Mouse (Mus musculus): ENCODE results near the gene Myom3. TPM values are rescaled to one million over a fixed set of nuclear protein-coding genes. Genes with fewer than 3 reads are reported as not detected.

Myom3 gene
- polyA plus RNA-seq, 1 experiment from 2014 or later = 0.59 TPM

DNA sequence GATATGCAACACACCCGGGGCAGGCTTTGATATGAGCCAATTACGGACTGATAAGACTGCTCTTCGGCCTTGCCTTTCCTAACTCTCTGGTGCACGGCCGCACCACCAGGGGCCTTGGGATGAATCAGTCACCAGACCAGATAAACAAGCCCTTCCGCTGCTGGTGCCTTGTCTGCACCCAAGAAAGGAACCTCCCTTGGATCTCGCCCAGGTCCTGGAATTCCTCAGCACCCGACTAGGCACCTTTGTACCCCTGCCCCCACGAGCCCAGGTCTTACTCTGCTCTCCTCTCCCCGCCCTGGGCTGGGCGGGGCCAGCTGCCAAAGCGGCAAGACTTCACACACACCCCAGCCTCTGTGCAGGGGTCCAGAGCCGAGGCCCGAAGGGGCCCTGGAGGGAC, 31.7 kb upstream of the Myom3 start, which contains the start of gene Il22ra1:
Gene Il22ra1 (plus strand): TSS at position 356 of the 400 bp plus-strand sequence.
- WGBS = 16% methylated on average over 14 of the region's 14 CpGs
- H3K27ac ChIP-seq (replicated peaks) = peak within 1 kb of the TSS; percentile 49

DNA sequence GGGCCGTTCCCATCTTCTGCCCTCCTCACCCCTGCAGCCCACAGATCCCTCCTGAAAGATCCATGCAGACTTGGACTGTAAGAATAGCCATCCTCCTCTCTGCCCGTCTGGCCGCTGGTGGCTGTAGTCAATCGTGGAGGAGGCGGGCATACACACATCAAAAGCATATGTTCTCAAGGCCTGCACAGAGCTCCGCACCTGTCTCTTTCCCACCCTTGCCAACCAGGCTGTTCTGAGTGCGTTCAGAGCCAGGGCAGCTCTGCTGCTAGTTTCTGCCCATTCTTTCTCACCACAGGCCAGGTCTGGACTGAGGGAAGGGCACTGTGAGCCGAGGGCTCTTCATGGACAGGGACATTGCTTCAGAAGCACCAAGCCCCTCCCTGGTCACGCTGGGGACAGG, 29.3 kb upstream of the Myom3 start:
- H3K4me2 ChIP-seq (replicated peaks; ENCODE audit: low read depth) = no peak overlapping the region
- no peak overlapping the region for H3K27ac ChIP-seq (replicated peaks)
- no peaks in the 10 kb centered on the region for H3K27me3 ChIP-seq (ENCODE audit: control insufficient read depth, insufficient read depth, low read length)
- DNase-seq (ENCODE audit: low spot score) (no peak), ATAC-seq (ENCODE audit: low FRiP score, low TSS enrichment) (no peak)
- TF ChIP-seq CTCF (IDR thresholded peaks at IDR 0.05; ENCODE audit: low read depth) = no peak
- no peak for TF ChIP-seq EP300 (optimal IDR thresholded peaks at IDR 0.05)
- 83% methylated on average over 9 of the region's 9 CpGs for WGBS
- no peaks in the 10 kb centered on the region for H3K36me3 ChIP-seq (ENCODE audit: control insufficient read depth, insufficient read depth, low read length)
- H3K4me1 ChIP-seq (replicated peaks; ENCODE audit: control insufficient read depth, insufficient read depth) = peaks cover 6% of the 10 kb centered on the region; the same call in 1 of the 2 replicates
- no peak overlapping the region for H3K9ac ChIP-seq (ENCODE audit: low read length)
- H3K9me3 ChIP-seq (ENCODE audit: control insufficient read depth, low read length) = no peaks in the 10 kb centered on the region
- H3K4me3 ChIP-seq (ENCODE audit: low read depth, low read length) = no peak overlapping the region

More for the DNA sequence above, 31.7 kb upstream of the Myom3 start, which contains the start of gene Il22ra1:
- peak; percentile 78 for DNase-seq (ENCODE audit: low spot score)
- H3K4me1 ChIP-seq (replicated peaks; ENCODE audit: control insufficient read depth, insufficient read depth) = peaks cover 6% of the 10 kb centered on the region; the same call in 1 of the 2 replicates
- peak; percentile 23; the same call in 1 of the 2 replicates for TF ChIP-seq CTCF (IDR thresholded peaks at IDR 0.05; ENCODE audit: low read depth)
- TF ChIP-seq EP300 (optimal IDR thresholded peaks at IDR 0.05) = no peak
- peak; percentile 68 for ATAC-seq (ENCODE audit: low FRiP score, low TSS enrichment)
- peak within 1 kb of the TSS; percentile 23 for H3K4me3 ChIP-seq (ENCODE audit: low read depth, low read length)
- H3K4me2 ChIP-seq (replicated peaks; ENCODE audit: low read depth) = peak within 1 kb of the TSS; percentile 54
- H3K36me3 ChIP-seq (ENCODE audit: control insufficient read depth, insufficient read depth, low read length) = no peaks in the 10 kb centered on the region
- H3K27me3 ChIP-seq (ENCODE audit: control insufficient read depth, insufficient read depth, low read length) = no peaks in the 10 kb centered on the region
- H3K9me3 ChIP-seq (ENCODE audit: control insufficient read depth, low read length) = no peaks in the 10 kb centered on the region
- peak within 1 kb of the TSS; percentile 41; the same call in 1 of the 2 replicates for H3K9ac ChIP-seq (ENCODE audit: low read length)

DNA sequence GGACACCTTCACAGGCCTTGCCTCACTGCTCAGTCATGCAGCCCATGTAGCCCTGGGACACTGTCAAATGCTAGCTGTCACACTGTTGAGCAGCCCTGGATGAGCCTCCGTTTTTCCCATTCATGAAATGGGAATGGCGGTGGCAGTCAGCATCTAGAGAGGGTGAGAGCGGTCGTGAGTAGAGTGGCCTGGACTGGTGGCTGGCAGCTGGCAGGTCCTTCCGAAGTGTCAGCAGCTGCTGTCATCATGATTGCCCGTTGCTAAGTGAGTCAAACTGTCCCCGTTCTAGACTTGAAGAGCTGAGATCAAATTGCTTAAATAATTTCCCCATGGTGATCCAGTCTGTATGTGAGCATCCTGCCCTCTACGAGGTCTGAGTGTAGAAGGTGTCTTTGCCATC, 28.6 kb upstream of the Myom3 start:
- WGBS = 83% methylated on average over 8 of the region's 8 CpGs
- TF ChIP-seq EP300 (optimal IDR thresholded peaks at IDR 0.05) = no peak
- no peak for TF ChIP-seq CTCF (IDR thresholded peaks at IDR 0.05; ENCODE audit: low read depth)
- no peaks in the 10 kb centered on the region for H3K9me3 ChIP-seq (ENCODE audit: control insufficient read depth, low read length)
- peaks cover 6% of the 10 kb centered on the region; the same call in 1 of the 2 replicates for H3K4me1 ChIP-seq (replicated peaks; ENCODE audit: control insufficient read depth, insufficient read depth)
- no peak overlapping the region for H3K27ac ChIP-seq (replicated peaks)
- H3K4me2 ChIP-seq (replicated peaks; ENCODE audit: low read depth) = no peak overlapping the region
- no peak overlapping the region for H3K9ac ChIP-seq (ENCODE audit: low read length)
- H3K27me3 ChIP-seq (ENCODE audit: control insufficient read depth, insufficient read depth, low read length) = no peaks in the 10 kb centered on the region
- no peaks in the 10 kb centered on the region for H3K36me3 ChIP-seq (ENCODE audit: control insufficient read depth, insufficient read depth, low read length)
- H3K4me3 ChIP-seq (ENCODE audit: low read depth, low read length) = no peak overlapping the region
- ATAC-seq (ENCODE audit: low FRiP score, low TSS enrichment) (no peak), DNase-seq (ENCODE audit: low spot score) (no peak)

DNA sequence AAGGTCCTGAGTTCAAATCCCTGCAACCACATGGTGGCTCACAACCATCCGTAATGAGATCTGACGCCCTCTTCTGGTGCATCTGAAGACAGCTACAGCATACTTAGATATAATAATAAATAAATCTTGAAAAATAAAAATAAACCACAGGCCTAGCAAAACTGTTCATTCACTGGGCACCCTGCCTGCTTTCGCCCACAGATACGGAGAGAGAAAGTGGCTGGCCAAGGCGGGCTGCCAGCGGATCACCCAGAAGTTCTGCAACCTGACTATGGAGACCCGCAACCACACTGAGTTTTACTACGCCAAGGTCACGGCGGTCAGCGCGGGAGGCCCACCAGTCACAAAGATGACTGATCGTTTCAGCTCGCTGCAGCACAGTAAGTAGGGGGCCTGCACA, 25.6 kb upstream of the Myom3 start:
- TF ChIP-seq EP300 (optimal IDR thresholded peaks at IDR 0.05) = no peak
- no peak for TF ChIP-seq CTCF (IDR thresholded peaks at IDR 0.05; ENCODE audit: low read depth)
- Histone ChIP-seq H3K9ac (ENCODE audit: low read length) (no peak overlapping the region), H3K27me3 (ENCODE audit: control insufficient read depth, insufficient read depth, low read length) (no peaks in the 10 kb centered on the region), H3K4me3 (ENCODE audit: low read depth, low read length) (no peak overlapping the region), H3K4me2 (replicated peaks; ENCODE audit: low read depth) (no peak overlapping the region), H3K27ac (replicated peaks) (no peak overlapping the region), H3K4me1 (replicated peaks; ENCODE audit: control insufficient read depth, insufficient read depth) (no peaks in the 10 kb centered on the region), H3K36me3 (ENCODE audit: control insufficient read depth, insufficient read depth, low read length) (no peaks in the 10 kb centered on the region), H3K9me3 (ENCODE audit: control insufficient read depth, low read length) (no peaks in the 10 kb centered on the region)
- DNase-seq (ENCODE audit: low spot score) (no peak), ATAC-seq (ENCODE audit: low FRiP score, low TSS enrichment) (no peak)
- WGBS = 97% methylated on average over 14 of the region's 14 CpGs

DNA sequence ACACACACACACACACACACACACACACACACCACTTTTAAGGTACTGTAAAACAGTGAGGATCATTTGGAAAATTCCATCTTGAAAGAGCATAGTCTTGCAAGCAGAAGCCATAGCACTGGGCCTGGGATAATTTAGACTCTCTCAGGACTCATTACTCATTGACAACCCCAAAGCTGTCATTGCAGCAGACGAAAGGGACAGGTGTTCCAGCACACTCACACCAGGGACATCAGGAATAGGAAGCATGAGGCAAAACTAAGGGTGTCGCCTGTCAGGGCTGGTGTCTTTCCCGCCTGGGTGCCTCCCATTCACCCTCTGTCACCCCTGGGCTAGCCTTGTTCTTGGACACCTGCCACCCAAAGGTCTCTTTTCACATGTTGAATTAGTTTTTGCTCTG, 22.6 kb upstream of the Myom3 start:
- Histone ChIP-seq H3K9me3 (ENCODE audit: control insufficient read depth, low read length) (no peaks in the 10 kb centered on the region), H3K27me3 (ENCODE audit: control insufficient read depth, insufficient read depth, low read length) (no peaks in the 10 kb centered on the region), H3K4me1 (replicated peaks; ENCODE audit: control insufficient read depth, insufficient read depth) (no peaks in the 10 kb centered on the region), H3K4me2 (replicated peaks; ENCODE audit: low read depth) (no peak overlapping the region), H3K36me3 (ENCODE audit: control insufficient read depth, insufficient read depth, low read length) (no peaks in the 10 kb centered on the region), H3K4me3 (ENCODE audit: low read depth, low read length) (no peak overlapping the region), H3K9ac (ENCODE audit: low read length) (no peak overlapping the region), H3K27ac (replicated peaks) (no peak overlapping the region)
- no peak for ATAC-seq (ENCODE audit: low FRiP score, low TSS enrichment)
- no peak for TF ChIP-seq EP300 (optimal IDR thresholded peaks at IDR 0.05)
- TF ChIP-seq CTCF (IDR thresholded peaks at IDR 0.05; ENCODE audit: low read depth) = no peak
- no peak for DNase-seq (ENCODE audit: low spot score)
- WGBS = 69% methylated on average over 3 of the region's 3 CpGs

DNA sequence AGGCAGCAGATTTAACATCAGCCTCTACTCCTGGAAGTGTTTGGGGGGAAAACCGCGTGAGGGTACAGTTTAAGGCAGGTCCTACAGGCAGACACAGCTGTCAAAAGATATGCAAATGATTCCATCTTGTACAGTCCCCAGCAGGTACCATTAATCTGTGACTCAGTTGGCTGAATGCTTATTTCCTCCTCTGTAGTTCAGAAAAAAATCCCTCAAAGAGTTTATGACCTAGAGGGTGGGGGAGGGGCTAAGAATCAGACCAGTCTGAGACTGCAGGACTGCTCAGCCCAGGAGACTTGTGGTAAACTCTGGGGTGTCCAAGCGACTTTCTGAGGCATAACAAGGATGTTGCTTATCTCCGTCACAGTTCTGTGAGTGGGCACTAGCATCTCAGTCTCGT, 21.3 kb upstream of the Myom3 start:
- Histone ChIP-seq H3K4me3 (ENCODE audit: low read depth, low read length) (no peak overlapping the region), H3K4me2 (replicated peaks; ENCODE audit: low read depth) (no peak overlapping the region), H3K36me3 (ENCODE audit: control insufficient read depth, insufficient read depth, low read length) (no peaks in the 10 kb centered on the region), H3K27me3 (ENCODE audit: control insufficient read depth, insufficient read depth, low read length) (no peaks in the 10 kb centered on the region), H3K27ac (replicated peaks) (no peak overlapping the region), H3K9ac (ENCODE audit: low read length) (no peak overlapping the region), H3K9me3 (ENCODE audit: control insufficient read depth, low read length) (no peaks in the 10 kb centered on the region), H3K4me1 (replicated peaks; ENCODE audit: control insufficient read depth, insufficient read depth) (no peaks in the 10 kb centered on the region)
- no peak for TF ChIP-seq EP300 (optimal IDR thresholded peaks at IDR 0.05)
- no peak for TF ChIP-seq CTCF (IDR thresholded peaks at IDR 0.05; ENCODE audit: low read depth)
- WGBS = 51% methylated on average over 5 of the region's 5 CpGs
- no peak for DNase-seq (ENCODE audit: low spot score)
- ATAC-seq (ENCODE audit: low FRiP score, low TSS enrichment) = 0 out of 2 replicates have a peak, but pooled peaks have one; percentile 19

All from stomach, postnatal 0 days (tissue).